Mouse (Mus musculus) right cerebral cortex, adult 2 months (tissue): ENCODE measurements at regions not wholly inside any gene's neighbourhood (a gene's known extent, or its start where the extent isn't known, plus 50 kb on each side); places are given as distances from the start of the nearest gene placed in this dataset.

ENCODE experiments used
- DNase-seq, 2 experiments: peaks; one replicate each; pipeline ENCODE4 v3.0.0; 2021 to 2022; ENCODE audit warnings: low spot score in 2 of 2

DNA sequence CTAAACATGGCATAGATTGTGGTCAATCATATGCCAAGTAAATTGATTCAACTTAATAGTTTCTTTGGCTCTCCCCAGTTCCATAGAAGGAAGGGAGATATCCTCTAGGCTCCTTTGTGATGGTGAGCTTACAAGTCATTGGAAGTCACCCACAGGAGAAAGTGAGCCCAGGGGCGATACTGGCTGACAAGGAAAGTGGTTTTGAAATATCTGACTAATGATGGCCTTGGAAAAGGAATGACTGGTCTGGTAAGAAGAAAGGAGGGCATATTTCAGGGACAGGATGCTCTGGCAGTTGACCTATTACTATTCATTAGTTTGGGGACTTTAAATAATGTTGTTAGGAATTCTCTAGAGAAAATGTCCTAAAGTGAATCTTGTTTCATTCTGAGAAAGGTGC, 352.7 kb upstream of the Cdh11 start:
- no peak for DNase-seq

DNA sequence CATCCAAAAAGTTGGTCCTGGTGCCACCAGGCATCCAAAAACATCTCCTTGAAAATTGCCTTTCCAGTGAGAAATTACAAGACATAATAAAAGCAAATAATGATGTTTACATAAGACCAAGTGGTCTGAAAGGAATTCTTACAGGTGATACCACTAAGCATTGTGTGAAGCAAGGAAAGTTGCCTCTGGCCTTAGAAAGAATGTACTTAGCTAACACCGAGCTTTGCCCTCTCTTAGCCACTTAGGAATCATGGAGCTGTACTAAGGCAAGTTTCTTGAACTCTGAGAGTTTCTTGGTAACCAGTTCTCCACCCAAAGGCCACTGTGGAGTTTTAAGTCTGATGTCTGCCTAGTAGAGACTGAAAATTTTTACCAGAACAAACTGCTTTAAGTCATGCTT, 359.4 kb upstream of the Cdh11 start:
- no peak for DNase-seq

DNA sequence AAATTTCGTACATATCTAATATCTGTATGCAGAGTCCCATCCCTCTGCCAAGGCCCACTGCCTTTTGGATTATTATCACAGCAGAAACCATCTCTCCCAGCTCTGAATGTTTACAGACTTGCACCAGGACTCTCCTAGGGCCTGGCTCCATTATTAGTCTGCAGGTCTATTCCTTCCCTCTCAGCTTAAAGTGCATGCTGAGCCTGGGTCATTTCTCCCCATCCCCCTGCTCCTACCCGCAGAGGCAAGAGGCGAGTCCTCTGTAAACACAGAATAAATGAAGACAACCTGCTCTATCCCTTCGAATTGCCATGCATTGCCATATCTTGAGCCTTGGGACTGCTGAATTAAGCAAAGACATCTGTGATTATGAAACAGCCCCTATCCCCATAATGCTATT, 362.6 kb upstream of the Cdh11 start:
- no peak for DNase-seq

DNA sequence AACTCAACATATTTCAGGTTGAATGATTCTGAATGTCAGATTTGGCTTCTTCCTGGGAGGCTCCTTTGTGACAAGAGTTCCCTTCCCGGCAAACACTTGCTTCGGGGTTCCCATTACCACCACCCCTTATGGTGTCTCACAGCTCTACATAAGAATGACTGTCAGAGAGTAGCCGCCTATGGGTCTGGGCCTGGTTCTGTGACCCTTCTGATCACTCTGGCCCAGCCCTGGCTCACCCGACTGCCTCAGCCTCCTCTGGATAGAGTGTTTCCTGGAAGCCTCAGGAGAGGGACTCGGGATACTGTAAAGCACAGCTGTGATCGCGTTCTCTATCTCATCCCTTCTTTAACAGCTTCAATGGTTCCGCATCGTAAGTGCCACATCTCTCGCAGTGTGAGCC, 363.0 kb upstream of the Cdh11 start:
- DNase-seq, result no peak

DNA sequence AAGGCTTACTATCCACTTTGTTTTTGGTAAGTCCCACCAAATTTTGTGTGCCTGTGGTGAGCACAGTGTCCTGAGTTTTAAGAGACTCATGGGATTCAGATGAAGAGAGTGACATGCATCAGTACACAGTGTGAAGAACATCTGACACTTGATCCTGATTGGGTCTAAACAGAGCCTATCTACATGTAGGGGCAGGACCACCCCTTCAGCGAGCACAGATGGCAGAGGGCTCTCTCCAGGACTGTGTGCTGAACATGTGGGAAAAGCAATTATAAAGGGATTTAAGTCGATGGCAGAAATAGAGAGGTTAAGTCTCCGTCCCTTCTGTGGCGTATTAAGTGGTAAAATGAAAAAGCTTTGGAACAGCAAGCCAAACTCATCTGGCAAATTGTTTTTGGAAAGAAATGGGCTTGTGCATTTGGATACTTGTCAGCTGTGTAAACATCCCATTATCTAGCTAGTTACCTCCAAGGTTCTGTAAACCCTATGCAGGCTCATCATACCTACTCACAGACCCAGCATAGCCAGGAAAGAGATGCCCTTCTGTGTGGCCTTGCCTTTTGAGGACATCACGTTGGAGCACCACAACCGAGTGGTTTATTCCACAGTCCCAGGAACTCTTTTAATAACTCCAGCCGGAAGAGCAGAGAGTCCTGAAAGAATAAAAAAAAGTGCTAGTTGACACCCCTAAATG, 381.3 kb upstream of the Cdh11 start:
- no peak for DNase-seq

DNA sequence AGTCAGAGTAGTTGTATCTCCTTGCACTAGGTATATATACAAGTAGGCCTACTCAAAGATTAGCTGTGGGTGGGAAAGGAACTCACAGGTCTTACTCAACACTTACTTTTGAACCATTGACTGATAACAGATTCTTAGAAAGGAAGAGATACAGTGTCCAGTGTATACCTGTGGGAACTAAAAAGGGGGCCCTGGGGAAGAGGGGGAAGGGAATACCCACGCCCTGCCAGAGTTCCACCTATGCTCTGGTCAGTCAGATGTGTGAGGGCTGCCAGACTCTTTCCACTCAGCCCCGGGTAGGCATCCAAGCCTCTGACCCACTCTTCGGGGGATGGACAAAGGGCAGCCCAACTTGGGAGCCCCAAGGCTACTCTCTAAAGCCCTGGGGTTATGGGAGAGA, 387.9 kb upstream of the Cdh11 start:
- DNase-seq, result no peak

DNA sequence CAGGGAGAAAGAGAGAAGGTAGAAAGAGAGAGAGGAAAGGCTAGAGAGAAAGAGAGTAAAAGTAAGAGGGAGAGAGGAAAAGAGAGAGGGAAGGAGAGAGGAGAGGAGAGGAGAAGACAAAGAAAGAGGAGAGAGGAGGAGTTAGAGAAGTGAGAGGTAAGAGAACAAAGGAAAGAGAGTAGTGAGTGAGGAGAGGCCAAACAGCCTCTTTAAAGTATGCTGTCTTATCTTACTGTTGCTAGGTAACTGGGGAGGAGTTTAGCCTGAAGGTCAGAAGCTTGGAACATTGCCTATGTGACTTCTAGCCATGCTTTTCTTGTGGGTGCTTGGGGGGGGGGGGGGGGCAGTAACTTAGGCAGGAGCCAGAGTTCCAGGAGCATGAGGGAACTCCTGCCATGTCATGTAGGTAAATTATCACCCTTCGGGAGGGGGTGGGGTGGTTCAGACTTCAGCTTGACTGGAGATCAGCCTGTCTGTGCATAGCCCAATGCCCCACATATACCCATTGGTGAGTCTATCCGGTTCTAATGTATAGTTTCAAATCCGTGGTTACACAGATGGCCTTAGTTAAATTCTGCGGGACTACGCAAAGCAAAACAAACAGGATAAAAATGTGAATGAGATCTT, 388.5 kb upstream of the Cdh11 start:
- DNase-seq, result no peak

DNA sequence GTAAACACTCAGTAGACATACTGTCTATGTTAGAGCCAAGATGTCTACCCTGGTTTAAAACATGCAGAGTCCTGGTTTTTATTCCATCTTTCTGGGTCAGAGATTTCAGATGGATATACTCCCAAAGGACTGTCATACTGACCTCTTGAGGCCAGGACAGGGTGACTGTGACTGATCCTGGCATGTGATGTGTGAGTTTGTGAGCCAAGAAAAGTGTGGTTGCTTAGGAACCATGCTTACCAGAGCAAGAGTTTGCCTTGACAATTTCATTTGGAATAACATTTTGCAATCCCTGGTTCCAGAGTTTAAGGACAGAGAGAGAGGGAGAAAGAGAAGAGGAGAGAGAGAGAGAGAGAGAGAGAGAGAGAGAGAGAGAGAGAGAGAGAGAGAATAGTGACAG, 395.2 kb upstream of the Cdh11 start:
- DNase-seq, result no peak

DNA sequence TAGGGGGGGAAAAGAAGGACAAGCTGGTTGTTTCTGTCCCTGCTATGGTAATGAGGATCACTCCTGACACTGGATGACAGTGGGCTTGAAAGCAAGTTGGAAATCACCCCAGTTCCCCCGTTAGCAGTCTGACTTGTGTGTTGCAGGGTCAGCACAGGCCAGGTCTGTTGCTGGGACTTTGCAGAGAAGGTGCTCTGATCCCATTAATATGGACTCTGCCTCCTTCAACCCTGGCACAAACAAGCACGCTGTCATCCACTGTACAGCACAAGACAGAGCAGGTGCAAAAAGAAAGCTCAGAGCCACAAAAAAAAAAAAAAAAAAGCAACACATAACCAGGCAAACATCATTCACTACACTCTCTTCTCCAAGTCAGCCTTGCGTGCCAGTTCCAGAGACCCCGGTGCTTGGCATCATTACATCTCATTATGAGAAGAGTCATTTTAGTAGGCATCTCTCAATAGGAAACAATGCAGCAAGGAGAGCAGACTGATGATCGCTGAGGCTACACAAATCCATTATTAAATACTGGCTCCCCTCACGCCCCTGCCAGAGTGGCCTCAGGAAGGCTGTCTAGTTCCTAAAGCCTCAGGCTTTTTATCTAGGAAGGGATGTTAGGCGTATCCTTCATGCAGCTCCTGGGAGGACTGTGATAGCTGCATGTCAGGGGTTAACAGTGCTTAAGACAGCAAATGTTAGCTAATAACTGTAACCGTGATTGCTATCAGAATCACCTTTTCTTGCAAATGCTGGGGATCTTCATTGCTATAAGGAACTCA, 403.5 kb upstream of the Cdh11 start:
- no peak for DNase-seq

DNA sequence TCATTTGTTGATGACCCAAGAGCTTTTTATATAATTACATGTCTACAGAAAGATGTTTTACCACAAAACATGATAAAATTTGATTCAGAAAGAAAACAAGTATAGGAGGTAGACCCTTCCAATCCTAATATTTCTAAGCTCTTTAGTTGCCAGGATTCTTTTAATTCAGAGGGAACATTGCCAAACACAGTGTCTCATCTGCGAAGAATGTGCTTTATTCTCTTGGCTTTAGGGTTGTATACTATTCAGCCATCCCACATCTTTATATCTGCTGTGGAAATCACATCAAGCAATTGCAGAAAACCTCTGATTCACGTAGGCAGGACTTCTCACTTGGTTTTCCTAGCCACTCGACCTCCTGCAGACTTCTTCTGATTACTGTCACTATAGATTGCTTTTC, 412.8 kb upstream of the Cdh11 start:
- DNase-seq, result no peak

DNA sequence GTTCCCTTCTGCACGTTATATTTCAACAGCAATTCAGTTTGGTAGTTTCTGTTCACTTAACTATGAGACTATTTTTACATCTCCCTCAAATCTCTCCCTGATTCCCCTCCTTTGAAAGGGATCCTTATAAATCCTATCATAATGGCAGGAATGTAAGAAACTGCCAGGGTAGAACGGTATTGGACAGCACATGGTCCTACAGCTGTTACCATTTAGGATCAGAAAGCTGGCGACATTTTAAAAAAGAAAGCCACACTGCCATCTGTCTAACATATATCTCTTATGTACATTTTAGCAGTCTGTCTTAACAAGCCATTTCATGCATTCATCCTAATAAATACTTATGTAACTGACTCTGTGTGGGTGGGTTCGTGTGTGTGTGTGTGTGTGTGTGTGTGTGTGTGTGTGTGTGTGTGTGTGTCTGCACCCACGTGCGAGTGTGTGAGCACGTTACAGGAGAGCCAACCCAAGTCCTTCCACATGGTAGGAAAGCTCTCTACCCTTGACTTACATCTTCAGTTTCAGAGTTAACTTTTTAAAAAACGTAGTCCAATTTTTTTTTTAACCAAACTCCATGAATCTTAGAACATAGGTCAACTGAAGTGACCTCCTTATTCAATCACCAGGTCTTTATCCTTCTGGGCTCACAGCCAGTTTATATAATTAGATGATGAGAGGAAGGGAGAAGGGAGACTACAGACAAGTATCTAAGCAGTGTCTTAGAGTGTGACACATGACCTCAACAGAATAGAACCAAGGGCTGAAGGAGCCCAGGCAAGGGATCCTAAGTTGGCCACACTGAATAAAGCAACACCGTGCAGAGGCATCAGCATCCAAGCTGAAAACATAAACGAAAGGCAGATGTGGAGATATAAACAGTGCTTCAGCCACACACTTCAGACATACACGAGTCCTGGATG, 414.5 kb upstream of the Cdh11 start:
- DNase-seq, result no peak

DNA sequence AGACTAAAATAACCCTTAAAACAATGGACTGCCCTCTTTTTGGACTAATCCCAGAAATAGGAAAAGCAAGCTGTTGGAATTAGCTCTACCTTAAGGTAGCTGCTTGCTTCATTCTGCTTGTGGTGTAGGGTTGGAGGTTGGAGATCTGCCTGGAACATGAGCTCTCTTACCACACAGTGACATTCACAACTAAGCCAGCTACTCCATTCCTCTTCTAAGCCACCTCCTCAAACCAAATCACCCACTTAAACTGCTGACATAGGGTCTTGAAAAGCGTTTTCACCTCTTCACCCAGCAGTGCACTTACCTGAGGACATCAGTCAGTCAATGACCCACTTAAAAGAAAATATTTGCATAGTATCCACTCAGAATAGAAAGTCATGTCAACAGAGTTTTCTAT, 418.3 kb upstream of the Cdh11 start:
- DNase-seq, result no peak

DNA sequence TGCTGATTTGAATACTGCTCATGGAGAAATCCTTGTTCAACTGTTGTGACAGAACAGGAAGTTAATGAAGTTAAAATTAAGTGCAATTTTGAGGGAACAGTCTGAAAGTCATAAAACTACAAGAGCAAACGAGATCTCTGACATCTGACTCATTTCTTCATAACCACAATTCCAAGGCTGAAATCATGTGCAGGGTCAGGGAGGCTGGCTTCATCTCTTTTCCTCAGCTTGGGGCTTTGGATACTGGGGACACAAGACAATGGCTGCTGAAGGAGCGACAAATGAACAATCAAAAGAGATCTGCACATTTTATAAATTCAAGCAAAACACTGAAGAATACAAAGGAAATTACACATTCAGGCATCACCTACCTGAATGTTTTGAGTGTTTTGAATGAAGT, 429.2 kb upstream of the Cdh11 start:
- no peak for DNase-seq

DNA sequence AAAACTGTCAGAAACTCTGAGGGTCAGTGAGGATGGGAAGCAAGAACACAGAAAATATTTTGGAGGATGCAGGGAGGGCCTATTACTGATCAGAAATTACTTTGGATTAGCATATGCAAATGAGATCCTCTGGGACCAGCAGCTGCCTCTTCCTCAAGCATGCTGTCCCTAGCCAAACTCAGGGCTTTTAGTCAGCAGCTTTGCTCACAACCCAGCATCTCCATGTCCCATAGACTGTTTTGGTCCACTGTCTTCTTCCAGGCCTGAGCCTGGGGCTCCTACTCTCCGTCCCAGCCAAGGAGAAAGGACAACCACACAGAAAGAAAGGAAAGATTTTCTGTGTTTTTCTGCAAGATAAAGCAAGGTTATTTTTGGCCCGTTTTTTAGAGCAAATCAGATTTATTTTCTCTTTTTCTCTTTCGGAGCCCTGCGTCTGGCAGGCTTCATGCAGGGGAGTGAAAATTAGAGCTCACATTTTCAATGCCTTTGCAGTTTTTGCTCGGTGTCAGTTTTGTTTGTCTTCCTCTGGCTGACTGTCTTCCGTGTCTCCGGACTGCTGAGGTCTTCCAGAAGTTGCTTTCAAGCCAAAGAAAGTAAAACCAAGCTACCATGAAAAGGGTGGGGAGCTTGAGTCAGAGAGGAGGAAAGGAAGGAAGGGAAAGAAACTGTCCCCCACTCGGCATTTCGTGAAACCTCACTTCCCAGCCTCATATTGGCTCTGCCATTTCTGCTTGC, 445.5 kb upstream of the Cdh11 start:
- DNase-seq, result peak; percentile 11 to 20

DNA sequence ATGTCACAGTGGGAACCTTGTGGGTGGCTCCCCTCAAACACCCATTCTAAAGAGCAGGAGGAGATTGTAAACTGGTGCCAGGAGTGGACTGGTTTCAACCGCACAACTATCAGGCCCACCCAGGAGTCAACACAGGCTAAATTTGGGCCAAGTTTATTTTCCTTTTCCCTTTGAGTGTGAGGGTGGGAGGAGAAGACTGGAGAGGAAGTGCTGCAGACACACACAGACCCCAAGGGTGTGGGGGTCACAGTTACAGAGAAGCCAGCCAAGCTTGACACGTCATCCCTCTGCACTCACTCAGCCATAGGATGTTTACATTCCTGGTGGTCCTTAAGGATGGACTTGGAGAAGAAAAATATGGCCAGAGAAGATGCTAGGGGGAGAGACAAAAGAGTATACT, 448.9 kb upstream of the Cdh11 start:
- DNase-seq, result no peak

DNA sequence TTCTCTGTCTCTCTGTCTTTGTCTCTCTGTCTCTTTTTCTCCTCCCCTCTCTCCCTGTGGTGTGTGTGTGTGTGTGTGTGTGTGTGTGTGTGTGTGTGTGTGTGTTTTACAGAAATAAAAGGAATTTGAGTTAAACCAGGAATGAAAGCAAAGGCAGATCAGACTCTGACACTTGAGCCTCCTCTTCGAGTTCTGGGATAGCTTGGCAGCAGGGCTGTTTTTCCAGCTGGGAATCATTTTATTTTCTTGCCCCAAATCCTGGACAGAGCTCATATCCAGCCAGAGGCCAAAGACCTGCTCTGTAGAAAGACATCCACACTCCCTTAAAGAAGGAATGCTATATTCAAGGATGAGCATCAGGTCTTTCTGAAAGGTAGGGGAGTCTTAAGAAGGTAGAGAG, 450.2 kb upstream of the Cdh11 start:
- DNase-seq, result no peak

DNA sequence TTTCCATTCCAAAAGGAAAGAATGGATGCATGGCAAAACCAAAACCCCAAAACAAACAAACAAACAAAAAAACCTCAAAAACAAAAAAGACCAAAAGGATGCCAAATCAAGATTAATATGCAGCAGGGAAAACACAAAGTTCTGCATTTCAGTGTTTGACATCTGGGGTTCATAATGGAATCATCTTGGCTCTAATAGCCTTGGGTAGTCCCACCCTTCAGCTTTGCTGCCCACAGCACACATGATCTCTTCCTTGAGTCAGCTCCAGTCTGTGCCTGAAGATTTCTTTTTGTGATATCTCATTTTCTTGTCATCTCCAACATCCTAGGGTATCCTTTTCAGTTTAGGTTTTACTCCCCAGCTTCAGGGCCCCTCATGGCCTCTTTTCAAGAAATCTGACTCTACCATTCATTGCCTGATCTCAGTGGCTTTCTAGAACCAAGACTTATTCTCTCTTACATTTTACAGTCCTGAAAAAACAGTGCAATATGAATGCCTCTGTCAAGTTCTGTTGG, 453.1 kb upstream of the Cdh11 start:
- DNase-seq, result no peak

DNA sequence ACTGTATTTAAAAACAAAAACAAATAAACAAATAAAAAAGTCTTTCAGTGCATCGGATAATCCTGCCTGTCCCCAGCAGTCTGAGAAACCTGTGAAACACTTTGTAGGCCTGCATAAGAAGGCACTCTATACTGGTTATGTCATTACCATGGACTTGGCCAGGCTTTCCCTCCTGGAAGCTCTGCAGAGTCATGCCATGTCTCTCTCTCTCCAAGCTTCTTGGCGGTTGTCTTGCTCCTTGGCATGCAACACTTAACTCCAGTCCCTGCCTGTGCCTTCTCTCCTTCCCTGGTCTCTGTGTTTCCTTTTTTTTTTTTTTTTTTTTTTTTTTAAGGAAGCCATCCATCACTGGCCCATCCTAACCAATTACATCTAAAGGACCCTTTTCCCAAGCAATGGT, 458.7 kb upstream of the Cdh11 start:
- no peak for DNase-seq

DNA sequence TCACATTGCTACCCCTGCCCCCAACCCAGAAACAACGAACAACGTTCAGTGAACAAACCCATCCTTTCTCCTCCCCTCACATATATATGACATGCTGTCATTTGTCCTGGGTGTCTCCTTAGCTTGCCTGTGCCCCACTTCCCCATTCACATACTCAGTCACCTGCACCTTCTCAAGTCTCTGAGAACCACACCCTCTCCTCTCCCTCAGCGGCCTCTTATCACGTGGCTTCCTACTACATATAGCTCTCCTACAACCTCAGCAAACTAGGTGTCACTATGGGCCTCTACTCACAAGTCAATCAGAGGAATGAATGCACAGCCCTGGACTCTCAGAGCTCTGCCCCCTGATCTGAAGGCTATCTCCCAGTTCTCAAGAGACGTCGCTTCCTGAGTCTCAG, 459.2 kb upstream of the Cdh11 start:
- no peak for DNase-seq

DNA sequence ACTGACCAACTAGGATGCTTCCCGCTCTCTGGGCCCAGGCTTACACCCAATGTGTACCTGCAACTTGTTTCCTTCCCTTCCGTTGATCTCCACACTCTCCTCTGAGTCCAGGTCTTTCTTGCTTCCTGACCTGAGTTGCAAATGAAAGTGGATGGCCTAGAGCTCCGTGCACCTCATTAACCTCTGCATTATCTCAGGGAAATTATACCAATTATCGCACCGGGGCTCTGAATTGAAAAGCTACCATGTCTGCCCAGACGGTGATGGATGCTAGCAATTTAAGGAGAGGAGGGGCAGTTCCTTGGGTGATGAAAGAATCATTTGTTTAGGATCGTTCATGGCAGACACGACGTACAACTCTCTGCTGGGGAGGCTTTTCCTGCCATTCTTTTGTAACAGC, 460.4 kb upstream of the Cdh11 start:
- DNase-seq, result no peak

DNA sequence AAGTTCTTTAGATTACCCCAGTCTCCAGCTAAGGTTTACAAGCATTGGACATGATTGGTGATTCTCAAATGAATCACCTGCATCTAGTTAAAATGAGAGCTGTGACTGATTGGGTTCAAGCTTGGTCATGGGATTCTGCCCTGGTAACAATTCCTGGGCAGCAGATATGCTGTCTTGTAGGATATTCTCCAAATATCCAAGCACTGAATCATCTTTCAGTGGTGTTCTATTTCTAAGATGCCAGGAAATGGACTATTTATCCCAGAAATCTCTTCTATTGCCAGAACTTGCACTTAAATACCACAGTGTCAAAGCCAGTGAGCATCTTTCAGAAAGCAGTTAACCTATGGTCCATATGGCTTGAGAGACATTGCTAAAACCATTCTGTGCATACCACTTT, 475.8 kb upstream of the Cdh11 start:
- DNase-seq, result no peak
